Mouse (Mus musculus) limb, embryonic 14.5 days (tissue): Measurements from ENCODE around the gene Sp110. TPM values are rescaled to one million over a fixed set of nuclear protein-coding genes. Genes with fewer than 3 reads are reported as not detected.

Source experiments
- polyA plus RNA-seq, 2 experiments: library from polyadenylated mRNA; depleted of rRNA in 1 of 2; stranded (reverse) in 1 of 2; unstranded in 1 of 2; fragments of >200 nt; fragmentation: Nextera tagmentation in 1 of 2; extraction: Ambion mirVana in 1 of 2; gene quantifications; 2 replicates each; pipeline versions ENCODE4 v1.2.1 to v1.2.3; 2012 to 2014

Gene Sp110
- polyA plus RNA-seq, 2 experiments = 1.9 to 2.1 TPM

Other genes starting within 250 kb of the Sp110 start
- not detected in 2 replicates for gene G530012D18Rik, start 23.1 kb downstream of the Sp110 start, polyA plus RNA-seq (2012; rRNA removed)
- not detected in 2 replicates for gene G530012D18Rik, start 23.1 kb downstream of the Sp110 start, polyA plus RNA-seq (2014; fragmentation: Nextera tagmentation; extraction: Ambion mirVana)
- 0.91 and 0.94 TPM in 2 replicates for gene Sp140, start 1.6 kb upstream of the Sp110 start, polyA plus RNA-seq (2012; rRNA removed)
- 1.4 and 1.6 TPM in 2 replicates for gene Sp140, start 1.6 kb upstream of the Sp110 start, polyA plus RNA-seq (2014; fragmentation: Nextera tagmentation; extraction: Ambion mirVana)
- 0.59 and 1.2 TPM in 2 replicates for gene Sp100, start 51.2 kb upstream of the Sp110 start, polyA plus RNA-seq (2012; rRNA removed)
- gene Sp100, start 51.2 kb upstream of the Sp110 start, polyA plus RNA-seq (2014; fragmentation: Nextera tagmentation; extraction: Ambion mirVana) = 0.39 and 1.5 TPM in 2 replicates
- gene A630001G21Rik, start 179.8 kb upstream of the Sp110 start, polyA plus RNA-seq (2012; rRNA removed) = 2.8 and 3.1 TPM in 2 replicates
- 1.4 and 1.7 TPM in 2 replicates for gene A630001G21Rik, start 179.8 kb upstream of the Sp110 start, polyA plus RNA-seq (2014; fragmentation: Nextera tagmentation; extraction: Ambion mirVana)
- 59.4 and 61.4 TPM in 2 replicates for gene Cab39, start 194.6 kb upstream of the Sp110 start, polyA plus RNA-seq (2012; rRNA removed)
- 48.9 and 49.2 TPM in 2 replicates for gene Cab39, start 194.6 kb upstream of the Sp110 start, polyA plus RNA-seq (2014; fragmentation: Nextera tagmentation; extraction: Ambion mirVana)